Mouse (Mus musculus): ENCODE measurements at regions not wholly inside any gene's neighbourhood (a gene's known extent, or its start where the extent isn't known, plus 50 kb on each side); places are given as distances from the start of the nearest gene placed in this dataset.
"Not testable (repeated sequence)": the region's sequence is repeated elsewhere in the genome, so short reads cannot be mapped to it uniquely, and the experiment has no call there.

- Histone ChIP-seq H3K27ac (no peak overlapping the region), H3K4me3 (no peak overlapping the region), H3K79me2 (replicated peaks; ENCODE audit: control insufficient read depth, insufficient read depth, low read length) (no peaks in the 10 kb centered on the region), H3K36me3 (ENCODE audit: control insufficient read depth, insufficient read depth, low read length) (no peaks in the 10 kb centered on the region), H3K4me1 (ENCODE audit: control insufficient read depth, insufficient read depth, low read length) (no peaks in the 10 kb centered on the region), H3K27me3 (ENCODE audit: control insufficient read depth, insufficient read depth, low read length) (no peaks in the 10 kb centered on the region), H3K9ac (ENCODE audit: low read depth, low read length) (no peak overlapping the region)
- 84% methylated on average over 3 of the region's 3 CpGs for WGBS
- DNase-seq = no peak
- TF ChIP-seq POLR2A (IDR thresholded peaks at IDR 0.05; ENCODE audit: insufficient read depth, low read depth, low read length) = no peak
- TF ChIP-seq CTCF (IDR thresholded peaks at IDR 0.05) = no peak
- no peak for TF ChIP-seq EP300 (IDR thresholded peaks at IDR 0.05; ENCODE audit: insufficient read depth, low read depth, low read length)
- intact Hi-C loops (cut with DNase I) = no loop called here
These were observed 222.0 kb downstream of the Plxna1 start for GRCm38 (mm10) chr6:89140469-89140868.

GRCm38 (mm10) chr6:89153027-89153662, 209.3 kb downstream of the Plxna1 start:
- no peaks in the 10 kb centered on the region for H3K79me2 ChIP-seq (replicated peaks; ENCODE audit: control insufficient read depth, insufficient read depth, low read length)
- WGBS = 79% methylated on average over 11 of the region's 11 CpGs
- H3K9ac ChIP-seq (ENCODE audit: low read depth, low read length) = no peak overlapping the region
- intact Hi-C loops (cut with DNase I) = no loop called here
- no peak for TF ChIP-seq CTCF (IDR thresholded peaks at IDR 0.05)
- TF ChIP-seq POLR2A (IDR thresholded peaks at IDR 0.05; ENCODE audit: insufficient read depth, low read depth, low read length) = no peak
- TF ChIP-seq EP300 (IDR thresholded peaks at IDR 0.05; ENCODE audit: insufficient read depth, low read depth, low read length) = no peak
- H3K27ac ChIP-seq = no peak overlapping the region
- H3K36me3 ChIP-seq (ENCODE audit: control insufficient read depth, insufficient read depth, low read length) = no peaks in the 10 kb centered on the region
- no peaks in the 10 kb centered on the region for H3K27me3 ChIP-seq (ENCODE audit: control insufficient read depth, insufficient read depth, low read length)
- DNase-seq = no peak
- no peak overlapping the region for H3K4me3 ChIP-seq
- H3K4me1 ChIP-seq (ENCODE audit: control insufficient read depth, insufficient read depth, low read length) = no peaks in the 10 kb centered on the region

GRCm38 (mm10) chr6:89157501-89157900, 204.9 kb downstream of the Plxna1 start:
- H3K27ac ChIP-seq = no peak overlapping the region
- TF ChIP-seq CTCF (IDR thresholded peaks at IDR 0.05) (no peak), POLR2A (IDR thresholded peaks at IDR 0.05; ENCODE audit: insufficient read depth, low read depth, low read length) (no peak), EP300 (IDR thresholded peaks at IDR 0.05; ENCODE audit: insufficient read depth, low read depth, low read length) (no peak)
- 70% methylated on average over 1 of the region's 1 CpGs for WGBS
- H3K4me3 ChIP-seq = no peak overlapping the region
- no peaks in the 10 kb centered on the region for H3K27me3 ChIP-seq (ENCODE audit: control insufficient read depth, insufficient read depth, low read length)
- no peaks in the 10 kb centered on the region for H3K79me2 ChIP-seq (replicated peaks; ENCODE audit: control insufficient read depth, insufficient read depth, low read length)
- no peak for DNase-seq
- intact Hi-C loops (cut with DNase I) = no loop called here
- no peaks in the 10 kb centered on the region for H3K4me1 ChIP-seq (ENCODE audit: control insufficient read depth, insufficient read depth, low read length)
- no peaks in the 10 kb centered on the region for H3K36me3 ChIP-seq (ENCODE audit: control insufficient read depth, insufficient read depth, low read length)
- no peak overlapping the region for H3K9ac ChIP-seq (ENCODE audit: low read depth, low read length)

- no peak overlapping the region for H3K27ac ChIP-seq
- intact Hi-C loops (cut with DNase I) = no loop called here
- no peak for DNase-seq
- H3K4me1 ChIP-seq (ENCODE audit: control insufficient read depth, insufficient read depth, low read length) = no peaks in the 10 kb centered on the region
- H3K9ac ChIP-seq (ENCODE audit: low read depth, low read length) = no peak overlapping the region
- no peak overlapping the region for H3K4me3 ChIP-seq
- no peaks in the 10 kb centered on the region for H3K36me3 ChIP-seq (ENCODE audit: control insufficient read depth, insufficient read depth, low read length)
- no peak for TF ChIP-seq EP300 (IDR thresholded peaks at IDR 0.05; ENCODE audit: insufficient read depth, low read depth, low read length)
- no peak for TF ChIP-seq POLR2A (IDR thresholded peaks at IDR 0.05; ENCODE audit: insufficient read depth, low read depth, low read length)
- TF ChIP-seq CTCF (IDR thresholded peaks at IDR 0.05) = no peak
- 57% methylated on average over 7 of the region's 7 CpGs for WGBS
- no peaks in the 10 kb centered on the region for H3K79me2 ChIP-seq (replicated peaks; ENCODE audit: control insufficient read depth, insufficient read depth, low read length)
- no peaks in the 10 kb centered on the region for H3K27me3 ChIP-seq (ENCODE audit: control insufficient read depth, insufficient read depth, low read length)
These were observed 202.4 kb downstream of the Plxna1 start for GRCm38 (mm10) chr6:89160051-89160450.

GRCm38 (mm10) chr6:89161746-89162145, 200.7 kb downstream of the Plxna1 start:
- no peaks in the 10 kb centered on the region for H3K79me2 ChIP-seq (replicated peaks; ENCODE audit: control insufficient read depth, insufficient read depth, low read length)
- H3K9ac ChIP-seq (ENCODE audit: low read depth, low read length) = no peak overlapping the region
- no peak overlapping the region for H3K4me3 ChIP-seq
- intact Hi-C loops (cut with DNase I) = no loop called here
- H3K36me3 ChIP-seq (ENCODE audit: control insufficient read depth, insufficient read depth, low read length) = no peaks in the 10 kb centered on the region
- no peaks in the 10 kb centered on the region for H3K4me1 ChIP-seq (ENCODE audit: control insufficient read depth, insufficient read depth, low read length)
- H3K27ac ChIP-seq = no peak overlapping the region
- H3K27me3 ChIP-seq (ENCODE audit: control insufficient read depth, insufficient read depth, low read length) = no peaks in the 10 kb centered on the region
- no peak for DNase-seq
- 77% methylated on average over 1 of the region's 1 CpGs for WGBS
- TF ChIP-seq EP300 (IDR thresholded peaks at IDR 0.05; ENCODE audit: insufficient read depth, low read depth, low read length) (no peak), POLR2A (IDR thresholded peaks at IDR 0.05; ENCODE audit: insufficient read depth, low read depth, low read length) (no peak), CTCF (IDR thresholded peaks at IDR 0.05) (no peak)

- Histone ChIP-seq H3K4me3 (no peak overlapping the region), H3K4me1 (ENCODE audit: control insufficient read depth, insufficient read depth, low read length) (no peaks in the 10 kb centered on the region), H3K27me3 (ENCODE audit: control insufficient read depth, insufficient read depth, low read length) (no peaks in the 10 kb centered on the region), H3K79me2 (replicated peaks; ENCODE audit: control insufficient read depth, insufficient read depth, low read length) (no peaks in the 10 kb centered on the region), H3K36me3 (ENCODE audit: control insufficient read depth, insufficient read depth, low read length) (no peaks in the 10 kb centered on the region), H3K9ac (ENCODE audit: low read depth, low read length) (no peak overlapping the region), H3K27ac (no peak overlapping the region)
- no peak for DNase-seq
- WGBS = 72% methylated on average over 2 of the region's 2 CpGs
- TF ChIP-seq EP300 (IDR thresholded peaks at IDR 0.05; ENCODE audit: insufficient read depth, low read depth, low read length) (no peak), POLR2A (IDR thresholded peaks at IDR 0.05; ENCODE audit: insufficient read depth, low read depth, low read length) (no peak), CTCF (IDR thresholded peaks at IDR 0.05) (no peak)
- intact Hi-C loops (cut with DNase I) = no loop called here
These were observed 192.9 kb downstream of the Plxna1 start for GRCm38 (mm10) chr6:89169520-89169919.

- H3K9ac ChIP-seq (ENCODE audit: low read depth, low read length); H3K79me2 ChIP-seq (replicated peaks; ENCODE audit: control insufficient read depth, insufficient read depth, low read length); DNase-seq; H3K4me3 ChIP-seq; H3K36me3 ChIP-seq (ENCODE audit: control insufficient read depth, insufficient read depth, low read length); H3K4me1 ChIP-seq (ENCODE audit: control insufficient read depth, insufficient read depth, low read length); H3K27me3 ChIP-seq (ENCODE audit: control insufficient read depth, insufficient read depth, low read length); H3K27ac ChIP-seq; intact Hi-C loops (cut with DNase I): not testable (repeated sequence)
- WGBS = no CpG with 5 or more reads among the region's 7 CpGs
These were observed 177.5 kb downstream of the Plxna1 start for GRCm38 (mm10) chr6:89184920-89185319.

- H3K9ac ChIP-seq (ENCODE audit: low read depth, low read length); H3K27me3 ChIP-seq (ENCODE audit: control insufficient read depth, insufficient read depth, low read length); intact Hi-C loops (cut with DNase I); H3K4me1 ChIP-seq (ENCODE audit: control insufficient read depth, insufficient read depth, low read length); H3K36me3 ChIP-seq (ENCODE audit: control insufficient read depth, insufficient read depth, low read length); DNase-seq; H3K27ac ChIP-seq; H3K79me2 ChIP-seq (replicated peaks; ENCODE audit: control insufficient read depth, insufficient read depth, low read length); H3K4me3 ChIP-seq: not testable (repeated sequence)
- 14% methylated on average over 19 of the region's 19 CpGs for WGBS
These were observed 161.7 kb downstream of the Plxna1 start for GRCm38 (mm10) chr6:89200514-89201284.
